Mouse (Mus musculus): Measurements from ENCODE around the gene Vmn1r91.
"Not testable (repeated sequence)": the region's sequence is repeated elsewhere in the genome, so short reads cannot be mapped to it uniquely, and the experiment has no call there.

DNA sequence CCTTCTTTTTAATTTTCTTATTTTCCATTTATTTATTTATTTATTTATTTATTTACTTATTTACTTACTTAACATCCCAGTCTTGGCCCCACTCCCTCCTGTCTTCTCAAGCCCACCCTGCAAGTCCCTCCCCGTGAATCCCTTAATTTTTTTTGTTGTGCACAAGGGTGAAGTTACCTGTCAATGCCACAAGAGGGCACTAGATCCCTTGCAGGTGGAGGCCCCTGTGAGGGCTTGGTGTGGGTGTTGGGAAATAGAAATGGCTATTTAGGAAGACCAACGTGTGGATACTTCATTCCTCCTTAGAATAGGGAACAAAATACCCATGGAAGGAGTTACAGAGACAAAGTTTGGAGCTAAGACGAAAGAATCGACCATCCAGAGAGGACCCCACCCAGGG is 35.4 kb upstream of the Vmn1r91 start:
- TF ChIP-seq CTCF (IDR thresholded peaks at IDR 0.05; ENCODE audit: borderline replicate concordance, insufficient read depth, low read depth, low read length); POLR2A (IDR thresholded peaks at IDR 0.05; ENCODE audit: borderline replicate concordance, insufficient read depth, low read length): not testable (repeated sequence)

Measured in cerebellum, adult 2 months (tissue).